Mouse (Mus musculus) cerebellum, adult 2 months (tissue): ENCODE data around the gene 1810055G02Rik. TPM values are rescaled to one million over a fixed set of nuclear protein-coding genes. Genes with fewer than 3 reads are reported as not detected.
A peak's percentile ranks its signal among the peaks of the same experiment; 100 is the strongest.

ENCODE experiments used
- DNase-seq, 2 experiments: peaks; one replicate each; pipeline ENCODE4 v3.0.0; 2021
- H3K27ac ChIP-seq: fragments of 200-500 bp; 2 replicates; pipeline ENCODE4 v1.5.1; 2012; ENCODE audit warnings: low read length, control low read depth, inconsistent platforms; ENCODE audit not compliant: insufficient read depth
- H3K27me3 ChIP-seq: fragments of 200-500 bp; 2 replicates; pipeline ENCODE4 v1.6.1; 2012; ENCODE audit warnings: inconsistent platforms, mild to moderate bottlenecking, low read length, moderate library complexity; ENCODE audit not compliant: control insufficient read depth, insufficient read depth
- H3K4me1 ChIP-seq: fragments of 200-500 bp; 2 replicates; pipeline ENCODE4 v1.6.1; 2011; ENCODE audit warnings: low read length; ENCODE audit not compliant: control insufficient read depth, insufficient read depth
- H3K4me3 ChIP-seq: fragments of 200-500 bp; replicated peaks from 2 replicates; pipeline ENCODE3; 2011; ENCODE audit warnings: mild to moderate bottlenecking, low read depth, low read length, control low read depth; ENCODE audit not compliant: insufficient read depth
- CTCF ChIP-seq: fragments of 200-500 bp; IDR thresholded peaks from 2 replicates; pipeline ENCODE4 v1.5.1; 2011; ENCODE audit warnings: low read depth, mild to moderate bottlenecking, control low read depth, low read length, moderate library complexity, borderline replicate concordance; ENCODE audit not compliant: insufficient read depth
- POLR2A ChIP-seq: fragments of 200-500 bp; IDR thresholded peaks from 2 replicates; pipeline ENCODE4 v1.6.1; 2011; ENCODE audit warnings: low read length, control low read depth, borderline replicate concordance; ENCODE audit not compliant: insufficient read depth
- WGBS: fragments of 180-500 bp; shearing (Covaris S2); methylation state at CpG from one replicate; pipeline ENCODE4 v1.1.7; 2018; 5-methylcytosine and 5-hydroxymethylcytosine counted together
- polyA plus RNA-seq: library from polyadenylated mRNA; depleted of rRNA; stranded (reverse); fragments of >200 nt; gene quantifications from 2 replicates; pipeline ENCODE4 v1.2.3, GENCODE M21; 2012; rRNA removed

The 1810055G02Rik gene
- 37.2 and 38.2 TPM in 2 replicates for polyA plus RNA-seq

- Histone ChIP-seq H3K27me3 (no peaks in the 10 kb centered on the region), H3K27ac (peak within 1 kb of the TSS; percentile 79), H3K4me3 (peak within 1 kb of the TSS; percentile 74), H3K4me1 (peaks cover 9% of the 10 kb centered on the region; the same call in 1 of the 2 replicates)
- TF ChIP-seq CTCF (no peak), POLR2A (peak; percentile 97)
- 1% methylated on average over 61 of the region's 61 CpGs for WGBS
- DNase-seq: peak; percentile 99
These were observed at the start of gene 1810055G02Rik for GRCm38 (mm10) chr19:3708078-3709012. 1810055G02Rik (plus strand) TSS chr19:3708293.

GRCm38 (mm10) chr19:3665510-3665909, 42.6 kb upstream of the 1810055G02Rik start:
- Histone ChIP-seq H3K4me1 (peaks cover 2% of the 10 kb centered on the region; the same call in 1 of the 2 replicates), H3K27ac (no peak overlapping the region), H3K4me3 (no peak overlapping the region), H3K27me3 (no peaks in the 10 kb centered on the region)
- DNase-seq: no peak
- WGBS: 73% methylated on average over 5 of the region's 5 CpGs
- TF ChIP-seq CTCF (no peak), POLR2A (no peak)

- WGBS: 64% methylated on average over 2 of the region's 2 CpGs
- TF ChIP-seq POLR2A (no peak), CTCF (no peak)
- H3K4me3 ChIP-seq: no peak overlapping the region
- no peak overlapping the region for H3K27ac ChIP-seq
- no peak for DNase-seq
- H3K4me1 ChIP-seq: peaks cover 2% of the 10 kb centered on the region; the same call in 1 of the 2 replicates
- H3K27me3 ChIP-seq: no peaks in the 10 kb centered on the region
These were observed 41.5 kb upstream of the 1810055G02Rik start for GRCm38 (mm10) chr19:3666632-3667031.

- Histone ChIP-seq H3K4me1 (peaks cover 2% of the 10 kb centered on the region; the same call in 1 of the 2 replicates), H3K27ac (no peak overlapping the region), H3K4me3 (no peak overlapping the region), H3K27me3 (no peaks in the 10 kb centered on the region)
- no peak for TF ChIP-seq CTCF
- TF ChIP-seq POLR2A: no peak
- 66% methylated on average over 6 of the region's 6 CpGs for WGBS
- no peak for DNase-seq
These were observed 40.8 kb upstream of the 1810055G02Rik start for GRCm38 (mm10) chr19:3667155-3667895.

DNA sequence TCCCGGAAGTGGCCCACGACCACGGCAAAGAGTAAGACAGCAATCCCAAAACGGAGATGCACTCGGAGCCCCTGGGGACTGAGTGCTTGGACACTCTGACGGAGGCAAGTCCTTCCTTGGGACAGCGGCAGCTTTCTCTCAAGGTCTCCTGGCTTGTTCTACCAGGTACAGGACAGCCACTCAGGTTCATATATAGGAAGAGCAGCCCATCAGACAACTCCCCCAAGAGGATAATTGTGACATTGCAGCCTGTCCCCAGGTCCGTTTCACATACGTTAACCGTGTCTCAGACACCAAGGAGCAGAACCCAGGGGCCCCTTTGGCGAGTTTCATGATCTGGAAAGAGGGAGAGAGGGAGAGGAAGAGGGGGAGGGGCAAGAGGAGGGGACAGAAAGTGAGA, 40.1 kb upstream of the 1810055G02Rik start:
- TF ChIP-seq CTCF: no peak
- TF ChIP-seq POLR2A: no peak
- no peaks in the 10 kb centered on the region for H3K27me3 ChIP-seq
- 68% methylated on average over 11 of the region's 11 CpGs for WGBS
- DNase-seq: no peak
- H3K4me1 ChIP-seq: peaks cover 2% of the 10 kb centered on the region; the same call in 1 of the 2 replicates
- H3K27ac ChIP-seq: no peak overlapping the region
- H3K4me3 ChIP-seq: no peak overlapping the region

DNA sequence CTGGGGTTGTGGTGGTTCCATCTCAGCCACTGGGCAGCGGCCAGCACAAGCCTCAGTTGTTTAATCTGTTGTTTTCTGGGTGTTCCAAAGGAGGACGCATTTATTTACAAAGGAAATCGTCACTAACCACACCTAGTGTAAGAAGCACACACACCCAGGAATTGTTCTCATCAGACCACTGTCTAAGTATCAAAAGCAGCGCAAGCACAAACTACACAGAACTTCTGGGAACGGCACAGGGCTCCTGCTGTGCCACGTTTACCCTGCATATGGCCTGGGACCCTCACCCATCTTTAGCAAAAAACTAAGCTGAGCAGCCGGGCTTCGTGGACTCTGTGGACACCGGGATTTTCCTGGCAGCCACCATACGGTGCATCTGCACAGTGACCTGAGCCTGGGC, 39.5 kb upstream of the 1810055G02Rik start:
- no peaks in the 10 kb centered on the region for H3K27me3 ChIP-seq
- H3K27ac ChIP-seq: no peak overlapping the region; the same call in 1 of the 2 replicates
- TF ChIP-seq CTCF (no peak), POLR2A (no peak)
- 43% methylated on average over 10 of the region's 10 CpGs for WGBS
- no peak for DNase-seq
- no peak overlapping the region for H3K4me3 ChIP-seq
- H3K4me1 ChIP-seq: peaks cover 2% of the 10 kb centered on the region; the same call in 1 of the 2 replicates

- Histone ChIP-seq H3K4me1 (peaks cover 2% of the 10 kb centered on the region; the same call in 1 of the 2 replicates), H3K27ac (no peak overlapping the region), H3K27me3 (no peaks in the 10 kb centered on the region), H3K4me3 (no peak overlapping the region)
- TF ChIP-seq CTCF (no peak), POLR2A (no peak)
- WGBS: 33% methylated on average over 13 of the region's 13 CpGs
- DNase-seq: no peak
These were observed 39.0 kb upstream of the 1810055G02Rik start for GRCm38 (mm10) chr19:3669100-3669499.
